Mouse (Mus musculus) right cerebral cortex, postnatal 36 days (tissue): ENCODE results near the gene Trem1.
A peak's percentile ranks its signal among the peaks of the same experiment; 100 is the strongest.

Experiments
- DNase-seq, 2 experiments: peaks; one replicate each; pipeline ENCODE4 v3.0.0; 2022; ENCODE audit warnings: low spot score in 2 of 2, mixed read lengths in 1 of 2

The Trem1 gene

GRCm38 (mm10) chr17:48268276-48268675 lies 35.7 kb downstream of the Trem1 start:
- no peak for DNase-seq

DNA sequence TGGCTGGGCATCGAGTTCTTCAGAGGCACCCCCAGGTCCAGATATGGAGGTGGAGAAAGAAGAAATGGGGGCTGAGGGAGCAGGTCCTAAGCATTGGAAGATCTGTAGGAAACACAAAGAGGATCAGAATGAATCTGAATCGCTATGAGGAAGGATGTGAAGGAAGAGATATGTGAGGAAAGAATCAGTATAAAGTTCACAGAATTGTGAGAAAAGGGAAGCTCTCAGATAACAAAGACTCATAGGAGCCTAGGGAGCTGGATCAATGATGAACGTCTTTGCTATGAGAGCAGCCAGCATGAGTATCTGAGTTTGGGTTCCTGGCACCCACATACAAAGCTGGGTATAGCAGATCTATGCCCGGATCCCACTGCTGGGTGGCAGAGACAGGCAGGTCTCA lies 37.3 kb downstream of the Trem1 start:
- DNase-seq, result no peak

DNA sequence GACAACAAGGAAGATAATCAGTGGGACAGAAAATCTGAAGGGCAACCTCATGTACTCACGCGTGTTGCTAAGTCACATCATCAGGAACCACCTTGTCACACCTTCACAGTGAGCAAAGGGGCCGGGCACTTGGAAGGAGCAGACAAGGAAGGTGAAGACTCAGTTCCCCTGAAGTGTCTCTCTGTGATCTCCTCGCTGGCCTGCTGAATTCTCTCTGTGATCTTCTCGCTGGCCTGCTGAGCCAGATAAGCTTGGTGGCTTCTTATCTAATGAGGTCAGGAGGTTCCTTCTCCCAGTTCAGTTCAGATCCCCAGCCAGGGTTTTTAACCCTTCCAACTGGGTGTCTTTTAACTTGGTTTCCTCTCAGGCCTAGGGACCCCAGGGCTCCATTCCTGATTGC lies 39.6 kb downstream of the Trem1 start:
- no peak for DNase-seq

DNA sequence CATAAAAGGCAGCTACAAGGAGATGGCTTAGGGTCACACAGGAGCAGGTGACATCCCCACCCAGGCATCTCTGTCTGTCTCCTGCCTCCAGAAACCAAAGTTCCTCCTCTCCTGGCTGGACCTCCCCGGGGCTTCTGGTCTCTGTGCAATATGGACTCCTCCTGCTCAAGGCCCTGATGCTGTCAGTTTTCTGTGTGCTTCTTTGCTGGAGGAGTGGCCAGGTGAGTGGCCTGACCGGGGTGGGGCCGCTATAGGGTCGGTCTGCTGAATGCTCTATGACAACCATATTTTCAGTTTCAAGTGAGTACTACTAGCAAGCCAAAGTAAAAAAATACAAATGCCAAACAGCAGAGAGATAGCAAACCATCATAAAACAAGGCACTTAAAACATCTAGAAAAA lies 40.0 kb downstream of the Trem1 start:
- DNase-seq, result no peak

- DNase-seq, result no peak
Measured at GRCm38 (mm10) chr17:48274098-48274497, 41.5 kb downstream of the Trem1 start.

DNA sequence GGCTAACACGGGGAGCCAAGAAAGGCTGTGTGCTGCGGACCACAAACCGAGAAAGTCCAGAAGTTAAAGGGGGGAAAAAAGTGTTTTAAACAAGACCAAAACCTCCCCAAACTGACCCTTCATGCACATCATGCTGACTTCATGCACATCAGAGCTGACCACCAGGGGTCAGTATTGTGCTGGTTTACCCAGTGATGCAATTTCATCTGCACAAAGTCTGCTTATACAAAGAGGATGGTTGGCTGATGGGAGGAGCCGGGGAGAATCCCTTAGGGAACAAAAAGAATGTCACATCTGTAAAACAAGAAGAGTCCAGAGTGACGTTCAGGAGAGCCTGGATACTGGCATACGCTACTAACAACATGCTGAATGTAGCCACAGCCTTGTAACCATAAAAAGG lies 42.3 kb downstream of the Trem1 start:
- peak; percentile 58 to 67 for DNase-seq

DNA sequence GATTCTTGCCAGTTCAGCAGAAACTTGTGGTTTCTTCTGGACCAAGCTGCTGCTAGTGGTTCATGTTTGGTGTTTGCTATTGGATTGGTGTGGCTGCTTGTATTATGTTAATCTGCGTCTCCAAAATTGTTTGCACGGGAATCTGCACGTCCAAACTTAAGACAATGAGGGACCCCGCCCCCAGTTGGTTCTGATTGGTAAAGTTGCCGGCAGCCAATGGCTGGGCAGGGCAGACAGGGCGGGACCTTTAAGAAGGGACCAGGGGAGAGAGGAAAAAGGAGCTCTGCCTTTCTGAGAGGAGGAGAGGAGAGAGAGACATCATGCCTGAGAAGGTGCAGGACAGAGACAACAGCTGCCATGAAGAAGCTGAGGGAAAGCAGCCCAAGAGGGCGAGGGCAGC lies 43.2 kb downstream of the Trem1 start:
- no peak for DNase-seq

DNA sequence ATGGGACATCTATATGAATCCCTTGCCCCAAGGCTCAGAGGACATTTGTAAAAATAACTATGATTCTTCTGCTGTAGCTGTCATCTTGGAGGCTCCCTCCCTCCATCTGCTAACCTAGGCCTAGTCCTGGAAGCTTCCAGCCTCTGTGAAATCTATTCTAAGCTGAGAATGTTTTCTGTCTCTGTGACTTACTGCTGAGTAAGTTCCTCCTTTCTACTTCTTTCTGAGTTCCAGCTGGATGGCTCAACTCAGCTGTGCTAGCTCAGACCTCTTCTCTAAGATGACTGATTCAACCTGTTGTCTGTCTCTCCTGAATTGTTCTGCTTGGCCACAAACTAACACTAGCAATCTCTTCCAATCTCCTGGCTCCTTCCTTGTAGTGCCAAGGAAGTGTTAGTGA lies 45.8 kb downstream of the Trem1 start:
- DNase-seq, result no peak

DNA sequence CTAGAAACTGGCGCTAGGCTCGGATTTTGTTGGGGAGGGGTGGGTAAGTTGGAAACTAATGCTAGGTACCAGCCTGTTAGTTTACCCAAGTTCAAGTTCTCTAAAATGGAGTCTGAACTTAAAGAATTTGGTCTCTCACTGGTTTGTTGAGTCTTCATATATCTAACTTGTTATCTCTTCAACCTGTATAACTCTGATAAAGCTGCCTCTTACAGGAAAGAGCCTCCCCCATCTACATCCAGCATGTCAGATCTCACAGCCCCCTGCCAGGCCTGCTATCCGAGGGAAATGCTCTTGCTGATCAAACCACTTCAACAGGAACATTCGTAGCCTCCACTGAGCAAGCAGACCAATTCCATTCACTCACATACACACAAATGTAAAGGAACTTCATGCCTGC lies 46.4 kb downstream of the Trem1 start:
- no peak for DNase-seq

GRCm38 (mm10) chr17:48280943-48281738 lies 48.6 kb downstream of the Trem1 start:
- DNase-seq, result no peak

GRCm38 (mm10) chr17:48281739-48282085 lies 49.1 kb downstream of the Trem1 start:
- no peak for DNase-seq

- DNase-seq, result no peak
Measured at GRCm38 (mm10) chr17:48286765-48287164, 54.2 kb downstream of the Trem1 start.

DNA sequence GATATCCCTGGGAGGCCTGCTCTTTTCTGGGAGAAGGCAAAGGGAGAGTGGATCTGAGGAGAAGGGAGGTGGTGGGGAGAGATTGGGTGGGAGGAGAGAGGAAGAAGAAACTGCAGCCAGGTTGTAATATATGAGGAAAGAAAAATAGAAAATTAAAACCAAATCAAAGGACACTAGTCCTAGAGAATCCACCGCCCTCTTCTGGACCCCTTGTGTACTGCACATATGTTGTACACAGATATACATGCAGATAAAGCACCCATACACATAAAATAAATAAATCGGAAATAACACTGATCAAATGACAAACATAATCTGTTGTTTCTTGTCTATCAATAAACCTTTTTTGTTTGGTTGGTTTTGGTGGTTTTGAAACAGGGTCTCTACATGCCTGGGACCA lies 54.7 kb downstream of the Trem1 start:
- no peak for DNase-seq

GRCm38 (mm10) chr17:48293500-48294194 lies 61.1 kb downstream of the Trem1 start:
- DNase-seq, result no peak
